Mouse (Mus musculus) brain, embryonic 14.5 days (tissue): ENCODE data around the gene Capg. TPM values are rescaled to one million over a fixed set of nuclear protein-coding genes. Genes with fewer than 3 reads are reported as not detected.
A peak's percentile ranks its signal among the peaks of the same experiment; 100 is the strongest.

Source experiments
- DNase-seq: peaks from one replicate; pipeline ENCODE4 v3.0.0-alpha.2; 2011; ENCODE audit warnings: low read depth
- CTCF ChIP-seq: fragments of 200-500 bp; IDR thresholded peaks from 2 replicates; pipeline ENCODE4 v1.5.1; 2012; ENCODE audit warnings: inconsistent platforms, mild to moderate bottlenecking, moderate library complexity, borderline replicate concordance; ENCODE audit not compliant: insufficient read depth, insufficient read length; ENCODE audit errors: extremely low read depth
- POLR2A ChIP-seq: fragments of 200-500 bp; IDR thresholded peaks from 2 replicates; pipeline ENCODE4 v1.6.1; 2012; ENCODE audit warnings: mild to moderate bottlenecking, inconsistent platforms, borderline replicate concordance; ENCODE audit not compliant: poor library complexity, insufficient read depth, insufficient read length, severe bottlenecking; ENCODE audit errors: extremely low read depth
- polyA plus RNA-seq: library from polyadenylated mRNA; depleted of rRNA; stranded (reverse); fragments of >200 nt; gene quantifications from 2 replicates; pipeline ENCODE4 v1.2.3, GENCODE M21; 2012

The Capg gene
- polyA plus RNA-seq, 1 experiment = 5.3 TPM

GRCm38 (mm10) chr6:72535165-72535564, 9.0 kb upstream of the Capg start:
- TF ChIP-seq POLR2A (no peak), CTCF (peak; percentile 93)

GRCm38 (mm10) chr6:72537998-72538500, 6.1 kb upstream of the Capg start:
- DNase-seq = no peak
- TF ChIP-seq CTCF (no peak), POLR2A (no peak)

More at GRCm38 (mm10) chr6:72535165-72535564, 9.0 kb upstream of the Capg start:
- peak; percentile 86 for DNase-seq

- TF ChIP-seq CTCF (no peak), POLR2A (peak; percentile 56; the same call in 1 of the 2 replicates)
- DNase-seq = peak; percentile 96
Observed at GRCm38 (mm10) chr6:72538562-72539031, 5.6 kb upstream of the Capg start.

- TF ChIP-seq CTCF (no peak), POLR2A (no peak)
- DNase-seq = peak; percentile 31
Observed at GRCm38 (mm10) chr6:72543265-72543850, 833 bp upstream of the Capg start.

- no peak for DNase-seq
- TF ChIP-seq CTCF (no peak), POLR2A (no peak)
Observed at GRCm38 (mm10) chr6:72545377-72545776, 1.2 kb downstream of the Capg start.

- TF ChIP-seq CTCF = peak; percentile 32; the same call in 1 of the 2 replicates
- TF ChIP-seq POLR2A = no peak
- no peak for DNase-seq
Observed at GRCm38 (mm10) chr6:72547121-72547520, 2.9 kb downstream of the Capg start.

GRCm38 (mm10) chr6:72547862-72548261, 3.7 kb downstream of the Capg start:
- DNase-seq = no peak

GRCm38 (mm10) chr6:72549041-72549580, 4.9 kb downstream of the Capg start:
- no peak for DNase-seq
- no peak for TF ChIP-seq POLR2A
- no peak for TF ChIP-seq CTCF

More at GRCm38 (mm10) chr6:72547862-72548261, 3.7 kb downstream of the Capg start:
- no peak for TF ChIP-seq CTCF
- no peak for TF ChIP-seq POLR2A

GRCm38 (mm10) chr6:72550025-72550424, 5.8 kb downstream of the Capg start:
- TF ChIP-seq POLR2A (no peak), CTCF (no peak)
- DNase-seq = no peak

- TF ChIP-seq CTCF = no peak
- DNase-seq = no peak
Observed at GRCm38 (mm10) chr6:72550503-72551100, 6.4 kb downstream of the Capg start.

- DNase-seq = peak; percentile 87
- no peak for TF ChIP-seq CTCF
- no peak; the same call in 1 of the 2 replicates for TF ChIP-seq POLR2A
Observed at GRCm38 (mm10) chr6:72552171-72553078, 8.2 kb downstream of the Capg start.
